Mouse (Mus musculus): Measurements from ENCODE around the gene Zfhx3. TPM values are rescaled to one million over a fixed set of nuclear protein-coding genes. Genes with fewer than 3 reads are reported as not detected.

The Zfhx3 gene
- polyA plus RNA-seq, 1 experiment from 2014 or later = 2.4 TPM

DNA sequence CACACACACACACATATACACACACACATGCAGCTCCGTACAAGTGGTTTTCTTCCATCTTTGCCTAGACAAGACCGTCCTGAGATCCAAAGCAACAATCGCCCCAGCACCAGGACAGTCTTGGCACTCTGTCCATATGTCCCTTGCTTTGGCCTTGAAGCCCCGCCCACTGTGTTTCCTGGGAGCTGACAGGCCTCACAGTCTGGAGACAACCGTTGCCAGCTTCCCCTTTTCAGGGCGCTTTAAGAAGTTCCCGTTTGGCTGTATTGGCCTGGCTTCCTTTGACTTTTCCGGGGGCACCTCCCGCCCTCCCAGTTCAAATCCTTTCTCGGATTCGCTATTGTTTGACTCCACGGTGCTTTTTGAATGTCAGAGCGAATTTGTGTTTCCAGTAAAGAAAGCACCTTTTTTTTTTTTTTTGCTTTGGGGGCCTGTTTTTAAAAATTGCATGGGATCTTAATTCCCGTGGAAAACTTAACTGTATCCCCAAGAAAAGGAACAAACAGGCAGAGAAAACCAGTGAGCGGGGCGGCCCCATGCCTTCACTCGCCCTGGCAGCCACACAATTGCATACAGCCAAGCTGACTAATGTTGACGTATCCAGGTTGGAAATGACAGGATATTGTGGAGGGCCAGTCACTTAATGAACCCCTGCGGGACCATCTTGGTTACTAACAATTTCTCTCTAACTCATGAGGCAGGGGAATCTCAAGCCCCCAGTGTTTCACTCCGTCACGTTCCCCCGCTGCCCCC is 444.9 kb downstream of the Zfhx3 start:
- Histone ChIP-seq H3K9ac (ENCODE audit: low read depth, low read length) (no peak overlapping the region), H3K27ac (ENCODE audit: low read depth, low read length) (no peak overlapping the region), H3K4me1 (replicated peaks; ENCODE audit: control insufficient read depth, insufficient read depth, low read length) (0 out of 2 replicates have a peak, but pooled peaks cover 3% of the 10 kb centered on the region), H3K4me3 (ENCODE audit: low read depth, low read length) (no peak overlapping the region), H3K36me3 (ENCODE audit: control insufficient read depth, insufficient read depth) (no peaks in the 10 kb centered on the region), H3K27me3 (replicated peaks; ENCODE audit: control insufficient read depth, insufficient read depth, low read length) (no peaks in the 10 kb centered on the region), H3K9me3 (ENCODE audit: control insufficient read depth) (no peaks in the 10 kb centered on the region), H3K4me2 (replicated peaks; ENCODE audit: low read depth) (peak overlapping the region; percentile 4; the same call in 1 of the 2 replicates)
- TF ChIP-seq CTCF (IDR thresholded peaks at IDR 0.05; ENCODE audit: low read depth) = no peak
- no peak for ATAC-seq
- WGBS = 50% methylated on average over 22 of the region's 22 CpGs

- Histone ChIP-seq H3K9me3 (ENCODE audit: control insufficient read depth) (no peaks in the 10 kb centered on the region), H3K27ac (ENCODE audit: low read depth, low read length) (no peak overlapping the region), H3K27me3 (replicated peaks; ENCODE audit: control insufficient read depth, insufficient read depth, low read length) (no peaks in the 10 kb centered on the region), H3K4me3 (ENCODE audit: low read depth, low read length) (no peak overlapping the region), H3K4me2 (replicated peaks; ENCODE audit: low read depth) (no peak overlapping the region), H3K36me3 (ENCODE audit: control insufficient read depth, insufficient read depth) (no peaks in the 10 kb centered on the region), H3K4me1 (replicated peaks; ENCODE audit: control insufficient read depth, insufficient read depth, low read length) (0 out of 2 replicates have a peak, but pooled peaks cover 3% of the 10 kb centered on the region), H3K9ac (ENCODE audit: low read depth, low read length) (no peak overlapping the region)
- no peak for TF ChIP-seq CTCF (IDR thresholded peaks at IDR 0.05; ENCODE audit: low read depth)
- WGBS = 74% methylated on average over 8 of the region's 8 CpGs
- ATAC-seq = no peak
Observed at GRCm38 (mm10) chr8:108387913-108388274, 445.4 kb downstream of the Zfhx3 start.

DNA sequence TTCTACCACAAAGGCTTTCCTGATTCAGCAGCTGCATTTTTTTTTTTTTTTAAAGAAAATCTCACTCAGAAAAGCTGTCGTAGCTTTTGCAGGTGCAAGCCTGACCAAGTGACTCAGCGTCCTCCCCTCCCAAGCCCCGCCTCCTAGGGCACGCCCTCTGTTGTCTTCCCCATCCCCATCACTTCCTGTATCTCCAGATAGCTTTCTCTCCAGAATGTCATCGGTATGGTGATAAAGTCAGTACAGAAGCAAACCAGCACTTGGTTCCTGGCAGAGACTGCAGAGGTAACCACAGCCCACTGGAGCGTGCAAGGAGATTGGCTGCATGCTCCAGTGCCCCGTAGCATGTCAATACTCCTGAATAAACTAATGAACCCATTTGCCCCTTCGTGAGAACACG is 450.5 kb downstream of the Zfhx3 start:
- Histone ChIP-seq H3K27me3 (replicated peaks; ENCODE audit: control insufficient read depth, insufficient read depth, low read length) (no peaks in the 10 kb centered on the region), H3K9ac (ENCODE audit: low read depth, low read length) (no peak overlapping the region), H3K27ac (ENCODE audit: low read depth, low read length) (no peak overlapping the region), H3K9me3 (ENCODE audit: control insufficient read depth) (no peaks in the 10 kb centered on the region), H3K4me1 (replicated peaks; ENCODE audit: control insufficient read depth, insufficient read depth, low read length) (0 out of 2 replicates have a peak, but pooled peaks cover 3% of the 10 kb centered on the region), H3K36me3 (ENCODE audit: control insufficient read depth, insufficient read depth) (no peaks in the 10 kb centered on the region), H3K4me2 (replicated peaks; ENCODE audit: low read depth) (no peak overlapping the region), H3K4me3 (ENCODE audit: low read depth, low read length) (no peak overlapping the region)
- no peak for TF ChIP-seq CTCF (IDR thresholded peaks at IDR 0.05; ENCODE audit: low read depth)
- ATAC-seq = no peak
- WGBS = 57% methylated on average over 9 of the region's 9 CpGs

GRCm38 (mm10) chr8:108402149-108402548 is 459.7 kb downstream of the Zfhx3 start:
- Histone ChIP-seq H3K4me2 (replicated peaks; ENCODE audit: low read depth) (no peak overlapping the region), H3K27me3 (replicated peaks; ENCODE audit: control insufficient read depth, insufficient read depth, low read length) (no peaks in the 10 kb centered on the region), H3K27ac (ENCODE audit: low read depth, low read length) (no peak overlapping the region), H3K36me3 (ENCODE audit: control insufficient read depth, insufficient read depth) (no peaks in the 10 kb centered on the region), H3K4me3 (ENCODE audit: low read depth, low read length) (no peak overlapping the region), H3K9me3 (ENCODE audit: control insufficient read depth) (no peaks in the 10 kb centered on the region), H3K9ac (ENCODE audit: low read depth, low read length) (no peak overlapping the region), H3K4me1 (replicated peaks; ENCODE audit: control insufficient read depth, insufficient read depth, low read length) (no peaks in the 10 kb centered on the region)
- ATAC-seq = no peak
- no peak for TF ChIP-seq CTCF (IDR thresholded peaks at IDR 0.05; ENCODE audit: low read depth)
- WGBS = 78% methylated on average over 9 of the region's 9 CpGs

- TF ChIP-seq CTCF (IDR thresholded peaks at IDR 0.05; ENCODE audit: low read depth) = no peak
- ATAC-seq = no peak
- H3K4me3 ChIP-seq (ENCODE audit: low read depth, low read length) = no peak overlapping the region
- no peaks in the 10 kb centered on the region for H3K4me1 ChIP-seq (replicated peaks; ENCODE audit: control insufficient read depth, insufficient read depth, low read length)
- H3K36me3 ChIP-seq (ENCODE audit: control insufficient read depth, insufficient read depth) = no peaks in the 10 kb centered on the region
- no peak overlapping the region for H3K4me2 ChIP-seq (replicated peaks; ENCODE audit: low read depth)
- H3K9me3 ChIP-seq (ENCODE audit: control insufficient read depth) = no peaks in the 10 kb centered on the region
- H3K27ac ChIP-seq (ENCODE audit: low read depth, low read length) = no peak overlapping the region
- H3K27me3 ChIP-seq (replicated peaks; ENCODE audit: control insufficient read depth, insufficient read depth, low read length) = no peaks in the 10 kb centered on the region
- H3K9ac ChIP-seq (ENCODE audit: low read depth, low read length) = no peak overlapping the region
- WGBS = 51% methylated on average over 25 of the region's 25 CpGs
Observed at GRCm38 (mm10) chr8:108406716-108407494, 464.5 kb downstream of the Zfhx3 start.

DNA sequence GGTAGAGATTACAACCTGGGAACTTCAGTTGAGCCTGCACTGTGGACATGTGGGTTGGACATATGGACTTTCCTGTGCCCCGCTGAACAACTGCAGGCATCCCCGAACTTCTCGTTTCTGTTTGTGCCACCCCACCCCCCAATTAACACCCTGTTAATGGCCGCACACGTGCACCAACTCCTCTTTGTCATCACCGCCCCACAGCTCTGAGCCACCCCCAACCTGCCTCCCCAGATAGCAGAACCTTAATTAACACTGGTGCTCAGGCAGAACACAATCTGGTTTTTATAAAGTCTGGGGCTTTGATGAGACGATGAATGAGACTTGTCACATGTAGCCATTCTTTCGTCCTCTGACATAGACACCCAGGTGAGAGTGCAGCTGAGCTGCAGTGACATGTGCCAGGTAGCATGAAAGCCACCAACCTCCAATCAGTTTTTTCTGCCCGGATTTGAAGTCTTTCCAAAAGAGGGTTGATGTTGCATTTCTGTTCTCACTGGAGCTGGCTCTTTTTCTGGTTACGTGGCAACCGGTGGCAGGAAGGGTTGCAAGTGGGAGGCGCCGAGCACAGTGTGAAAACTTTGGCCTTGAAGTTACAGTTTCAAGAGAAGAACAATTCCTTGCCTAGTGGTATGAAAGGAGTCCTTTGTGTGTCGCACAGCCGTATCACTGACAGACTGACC is 476.9 kb downstream of the Zfhx3 start:
- no peak overlapping the region for H3K27ac ChIP-seq (ENCODE audit: low read depth, low read length)
- TF ChIP-seq CTCF (IDR thresholded peaks at IDR 0.05; ENCODE audit: low read depth) = no peak
- no peaks in the 10 kb centered on the region for H3K9me3 ChIP-seq (ENCODE audit: control insufficient read depth)
- H3K36me3 ChIP-seq (ENCODE audit: control insufficient read depth, insufficient read depth) = no peaks in the 10 kb centered on the region
- H3K4me3 ChIP-seq (ENCODE audit: low read depth, low read length) = no peak overlapping the region
- no peak overlapping the region for H3K9ac ChIP-seq (ENCODE audit: low read depth, low read length)
- 73% methylated on average over 15 of the region's 15 CpGs for WGBS
- no peaks in the 10 kb centered on the region for H3K4me1 ChIP-seq (replicated peaks; ENCODE audit: control insufficient read depth, insufficient read depth, low read length)
- no peak overlapping the region for H3K4me2 ChIP-seq (replicated peaks; ENCODE audit: low read depth)
- H3K27me3 ChIP-seq (replicated peaks; ENCODE audit: control insufficient read depth, insufficient read depth, low read length) = no peaks in the 10 kb centered on the region; the same call in 1 of the 2 replicates
- ATAC-seq = no peak

Data from intestine, postnatal 0 days (tissue).